Mouse (Mus musculus) spleen, adult 2 months (tissue): ENCODE measurements around the gene Abhd4. TPM values are rescaled to one million over a fixed set of nuclear protein-coding genes. Genes with fewer than 3 reads are reported as not detected.

Source experiments
- DNase-seq, 2 experiments: peaks; one replicate each; pipeline versions ENCODE4 v3.0.0 to v3.0.0-alpha.2; 2012 to 2021; ENCODE audit warnings: low spot score in 2 of 2, low read depth in 1 of 2
- H3K27ac ChIP-seq: fragments of 200-500 bp; 2 replicates; pipeline ENCODE4 v1.5.1; 2012; ENCODE audit warnings: low read length, inconsistent platforms; ENCODE audit not compliant: insufficient read depth
- H3K27me3 ChIP-seq: fragments of 200-500 bp; 2 replicates; pipeline ENCODE4 v1.6.1; 2012; ENCODE audit warnings: mild to moderate bottlenecking, moderate library complexity, low read length, inconsistent platforms; ENCODE audit not compliant: control insufficient read depth, insufficient read depth
- H3K36me3 ChIP-seq: fragments of 200-500 bp; 2 replicates; pipeline ENCODE4 v1.6.1; 2012; ENCODE audit warnings: mild to moderate bottlenecking, low read length, inconsistent platforms; ENCODE audit not compliant: control insufficient read depth, insufficient read depth
- H3K4me1 ChIP-seq: fragments of 200-500 bp; 2 replicates; pipeline ENCODE4 v1.6.1; 2011; ENCODE audit warnings: inconsistent platforms; ENCODE audit not compliant: control insufficient read depth, insufficient read depth, insufficient read length
- H3K4me3 ChIP-seq: fragments of 200-500 bp; 2 replicates; pipeline ENCODE4 v1.5.1; 2011; ENCODE audit warnings: mild to moderate bottlenecking, inconsistent platforms; ENCODE audit not compliant: insufficient read depth, insufficient read length; ENCODE audit errors: extremely low read depth
- CTCF ChIP-seq: fragments of 200-500 bp; IDR thresholded peaks from 2 replicates; pipeline ENCODE4 v1.5.1; 2011; ENCODE audit warnings: mild to moderate bottlenecking, inconsistent platforms; ENCODE audit not compliant: insufficient read depth, insufficient read length, insufficient replicate concordance; ENCODE audit errors: extremely low read depth
- POLR2A ChIP-seq: fragments of 200-500 bp; IDR thresholded peaks from 2 replicates; pipeline ENCODE4 v1.6.1; 2011; ENCODE audit warnings: low read depth, low read length, inconsistent platforms
- WGBS: fragments of 180-500 bp; shearing (Covaris S2); methylation state at CpG from one replicate; pipeline ENCODE4 v1.1.7; 2018; 5-methylcytosine and 5-hydroxymethylcytosine counted together
- polyA plus RNA-seq: library from polyadenylated mRNA; depleted of rRNA; stranded (reverse); fragments of >200 nt; gene quantifications from 2 replicates; pipeline ENCODE4 v1.2.3, GENCODE M21; 2012; rRNA removed

Gene Abhd4
- 17.9 and 23.4 TPM in 2 replicates for polyA plus RNA-seq

GRCm38 (mm10) chr14:54253741-54254291 lies at the start of gene Abhd4, which contains the start of gene Dad1:
TSS of gene Abhd4 (plus strand) at chr14:54254188.
TSS of gene Dad1 (minus strand) at chr14:54254104.
- DNase-seq, result peak; percentile 97 to 98
- H3K4me3 ChIP-seq, result peak within 1 kb of the TSS; percentile 80
- peaks cover 3% of the 10 kb centered on the region; the same call in 1 of the 2 replicates for H3K36me3 ChIP-seq
- peak within 1 kb of the TSS; percentile 78 for H3K27ac ChIP-seq
- no peaks in the 10 kb centered on the region for H3K27me3 ChIP-seq
- TF ChIP-seq POLR2A (peak; percentile 86), CTCF (no peak)
- WGBS, result under 1% methylated on average over 39 of the region's 39 CpGs
- peaks cover 4% of the 10 kb centered on the region for H3K4me1 ChIP-seq

DNA sequence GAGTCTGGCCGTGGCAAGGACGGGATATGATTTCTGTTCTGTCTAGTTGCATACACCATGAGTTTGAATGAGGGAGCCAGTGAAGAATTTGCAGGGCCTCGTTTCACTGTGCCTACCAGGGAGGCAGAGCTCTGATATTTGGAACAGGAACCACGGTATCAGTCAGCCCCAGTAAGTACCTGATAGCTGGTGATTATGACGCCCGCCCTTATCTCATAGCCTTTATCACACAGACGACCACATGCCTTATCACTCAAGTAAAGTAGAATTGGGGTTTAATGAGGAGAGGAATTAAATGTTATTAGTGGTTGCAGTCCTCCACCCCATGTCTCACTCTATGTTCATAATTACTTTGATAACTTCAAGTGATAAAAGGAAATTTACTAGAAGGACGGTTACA lies 49.7 kb upstream of the Abhd4 start:
- H3K4me1 ChIP-seq, result no peaks in the 10 kb centered on the region
- no peak overlapping the region for H3K4me3 ChIP-seq
- no peak for DNase-seq

GRCm38 (mm10) chr14:54204786-54205185 lies 49.2 kb upstream of the Abhd4 start:
- 69% methylated on average over 4 of the region's 4 CpGs for WGBS
- TF ChIP-seq CTCF, result no peak
- TF ChIP-seq POLR2A, result no peak
- no peak for DNase-seq
- H3K27ac ChIP-seq, result peak overlapping the region; percentile 64
- no peaks in the 10 kb centered on the region for H3K4me1 ChIP-seq
- no peaks in the 10 kb centered on the region for H3K36me3 ChIP-seq
- H3K27me3 ChIP-seq, result no peaks in the 10 kb centered on the region
- no peak overlapping the region for H3K4me3 ChIP-seq

More for the DNA sequence above, 49.7 kb upstream of the Abhd4 start:
- H3K27me3 ChIP-seq, result no peaks in the 10 kb centered on the region
- H3K36me3 ChIP-seq, result no peaks in the 10 kb centered on the region
- H3K27ac ChIP-seq, result peak overlapping the region; percentile 58
- TF ChIP-seq CTCF, result no peak
- TF ChIP-seq POLR2A, result no peak
- WGBS, result 61% methylated on average over 8 of the region's 8 CpGs

DNA sequence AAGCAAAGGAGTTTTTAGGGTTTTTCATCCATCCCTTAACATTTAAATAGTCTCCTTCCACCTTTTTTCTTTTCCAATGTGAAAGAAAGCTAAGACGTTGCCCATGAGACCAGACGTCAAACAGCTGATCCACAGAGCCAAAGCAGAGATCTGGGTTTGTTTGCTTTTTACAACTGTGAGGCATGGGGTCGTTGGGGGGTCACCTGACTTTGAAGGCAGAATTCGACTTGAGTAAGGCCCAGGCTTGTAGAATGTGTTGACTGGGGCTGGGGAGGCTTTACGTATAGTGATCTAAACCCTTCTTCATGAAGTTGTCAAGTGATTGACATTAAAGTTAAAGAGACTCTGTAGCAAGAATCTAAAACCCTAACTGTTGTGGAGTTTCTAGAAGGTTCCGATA lies 48.1 kb upstream of the Abhd4 start:
- 77% methylated on average over 6 of the region's 6 CpGs for WGBS
- TF ChIP-seq POLR2A, result no peak
- TF ChIP-seq CTCF, result no peak
- Histone ChIP-seq H3K4me3 (no peak overlapping the region), H3K27me3 (no peaks in the 10 kb centered on the region), H3K27ac (peak overlapping the region; percentile 64), H3K36me3 (no peaks in the 10 kb centered on the region), H3K4me1 (no peaks in the 10 kb centered on the region)
- DNase-seq, result no peak

- Histone ChIP-seq H3K4me3 (peak overlapping the region; percentile 9; the same call in 1 of the 2 replicates), H3K36me3 (no peaks in the 10 kb centered on the region)
- WGBS, result 74% methylated on average over 5 of the region's 5 CpGs
Observed at GRCm38 (mm10) chr14:54206309-54206708, 47.7 kb upstream of the Abhd4 start.

GRCm38 (mm10) chr14:54206750-54207550 lies 47.0 kb upstream of the Abhd4 start:
- H3K4me1 ChIP-seq, result no peaks in the 10 kb centered on the region
- DNase-seq, result no peak
- H3K4me3 ChIP-seq, result peak overlapping the region; percentile 9; the same call in 1 of the 2 replicates
- TF ChIP-seq POLR2A (no peak), CTCF (no peak)
- WGBS, result 74% methylated on average over 15 of the region's 15 CpGs
- H3K36me3 ChIP-seq, result no peaks in the 10 kb centered on the region
- no peaks in the 10 kb centered on the region for H3K27me3 ChIP-seq
- H3K27ac ChIP-seq, result peak overlapping the region; percentile 64

More at GRCm38 (mm10) chr14:54206309-54206708, 47.7 kb upstream of the Abhd4 start:
- peak overlapping the region; percentile 64 for H3K27ac ChIP-seq
- H3K4me1 ChIP-seq, result no peaks in the 10 kb centered on the region
- no peak for TF ChIP-seq CTCF
- no peak for TF ChIP-seq POLR2A
- DNase-seq, result no peak
- no peaks in the 10 kb centered on the region for H3K27me3 ChIP-seq
